8 mouse cellular contexts compared by ENCODE assay signal in genomic region chr11:69094697-69095429, GRCm38 (mm10). TPM values are rescaled to one million over a fixed set of nuclear protein-coding genes. Genes with fewer than 3 reads are reported as not detected.
DNase-seq lines count a peak whose midpoint lies in the region; ATAC-seq and TF ChIP-seq lines count a peak whose summit lies in the region.

Gene Per1 (plus strand): TSS chr11:69095217.

- peak within 1 kb of the TSS; percentile 64 for H3K27ac ChIP-seq in forebrain, embryonic 16.5 days (ENCODE audit: low read length)
- peak within 1 kb of the TSS; percentile 98 for H3K27ac ChIP-seq in lung, embryonic 15.5 days

- H3K4me1 ChIP-seq in G1E (ENCODE audit: insufficient read depth, low read depth, low read length) = peaks cover 82% of the 10 kb centered on the region
- peaks cover 69% of the 10 kb centered on the region for H3K4me1 ChIP-seq in forebrain, embryonic 16.5 days (replicated peaks; ENCODE audit: control insufficient read depth, insufficient read depth, low read length)
- H3K4me1 ChIP-seq in lung, embryonic 15.5 days = peaks cover 46% of the 10 kb centered on the region

- peak within 1 kb of the TSS; percentile 75 for H3K4me2 ChIP-seq in forebrain, embryonic 16.5 days (ENCODE audit: low read length)
- H3K4me2 ChIP-seq in lung, embryonic 15.5 days = peak within 1 kb of the TSS; percentile 92

- peaks cover 35% of the 10 kb centered on the region for H3K36me3 ChIP-seq in G1E (replicated peaks)
- 0 out of 2 replicates have a peak, but pooled peaks cover 2% of the 10 kb centered on the region for H3K36me3 ChIP-seq in forebrain, embryonic 16.5 days (ENCODE audit: control insufficient read depth, insufficient read depth)
- H3K36me3 ChIP-seq in lung, embryonic 15.5 days = peaks cover 22% of the 10 kb centered on the region; the same call in 1 of the 2 replicates

- WGBS in forebrain, embryonic 16.5 days = under 1% methylated on average over 37 of the region's 37 CpGs
- under 1% methylated on average over 37 of the region's 37 CpGs for WGBS in lung, embryonic 15.5 days

- H3K27me3 ChIP-seq in G1E (ENCODE audit: insufficient read depth, low read length) = no peaks in the 10 kb centered on the region
- no peaks in the 10 kb centered on the region for H3K27me3 ChIP-seq in forebrain, embryonic 16.5 days (replicated peaks; ENCODE audit: control insufficient read depth, insufficient read depth, low read length)
- H3K27me3 ChIP-seq in lung, embryonic 15.5 days = no peaks in the 10 kb centered on the region

- TF ChIP-seq CTCF in G1E (IDR thresholded peaks at IDR 0.05; ENCODE audit: low read depth, low read length) = no peak

- H3K9me3 ChIP-seq in G1E (replicated peaks) = no peaks in the 10 kb centered on the region
- no peaks in the 10 kb centered on the region for H3K9me3 ChIP-seq in forebrain, embryonic 16.5 days (ENCODE audit: control insufficient read depth, low read length)
- H3K9me3 ChIP-seq in lung, embryonic 15.5 days = no peaks in the 10 kb centered on the region

- intact Hi-C loops in heart, postnatal 36 days (cut with DNase I) = loop anchor here (5.0 kb wide), 2 partner anchors 302 to 322 kb away; partner anchors contain the start of genes Cyb5d1, Naa38 and Tmem88

- H3K9ac ChIP-seq in forebrain, embryonic 16.5 days (replicated peaks; ENCODE audit: low read depth, low read length) = peak within 1 kb of the TSS; percentile 47
- H3K9ac ChIP-seq in lung, embryonic 15.5 days = peak within 1 kb of the TSS; percentile 84

- H3K4me3 ChIP-seq in G1E (ENCODE audit: low read depth, low read length) = peak within 1 kb of the TSS; percentile 72
- peak within 1 kb of the TSS; percentile 46 for H3K4me3 ChIP-seq in forebrain, embryonic 16.5 days (replicated peaks; ENCODE audit: low read length)
- peak within 1 kb of the TSS; percentile 69 for H3K4me3 ChIP-seq in lung, embryonic 15.5 days

- DNase-seq in G1E (ENCODE audit: low spot score) = peak; percentile 91
- peak; percentile 98 to 100 for DNase-seq in cerebellum, adult 18-20 months
- DNase-seq in heart, postnatal 36 days = peak; percentile 96 to 98
- peak; percentile 100 for DNase-seq in layer of hippocampus, adult 8-10 months (ENCODE audit: low spot score in 2 of 2)
- peak; percentile 100 for DNase-seq in ovary, adult 18-20 months (ENCODE audit: low spot score)
- DNase-seq in thymus, postnatal 0 days (ENCODE audit: low spot score) = peak; percentile 100

- peak; percentile 77 for ATAC-seq in G1E (ENCODE audit: extremely low read depth, insufficient number of reproducible peaks, low FRiP score, poor library complexity, severe bottlenecking)
- ATAC-seq in forebrain, embryonic 16.5 days = peak; percentile 94
- ATAC-seq in lung, embryonic 15.5 days (ENCODE audit: borderline replicate concordance, extremely low read depth, low FRiP score, low TSS enrichment) = peak; percentile 90

RNA-seq across cellular contexts. Expression of gene Per1, which starts in this region (rescaled TPM):
- total RNA-seq in G1E (2014; fragmentation: Nextera tagmentation) (55.2 and 55.5 TPM in 2 replicates), G1E (2017) (8.9 TPM in 2 replicates)
- 40.6 TPM in 2 replicates for polyA plus RNA-seq in G1E (2012)
- polyA plus RNA-seq in forebrain, embryonic 16.5 days (2015; fragmentation: Nextera tagmentation; extraction: Ambion mirVana) = 11.8 and 12.1 TPM in 2 replicates
- 10 to 100 TPM; 34.2 to 82.1 TPM for total RNA-seq in heart, postnatal 36 days (2021)
- 100 to 1,000 TPM in 2 of 4 experiments, 10 to 100 TPM in 2; 91.2 to 107 (median 97.7) TPM for total RNA-seq in layer of hippocampus, adult 8-10 months (2022)
- polyA plus RNA-seq in lung, embryonic 15.5 days (2015; fragmentation: Nextera tagmentation; extraction: Ambion mirVana) = 21.7 and 24.0 TPM in 2 replicates
- 3.5 and 4.7 TPM in 2 replicates for polyA plus RNA-seq in thymus, postnatal 0 days (2015; fragmentation: Nextera tagmentation; extraction: Ambion mirVana)

Comparison
In these comparisons a context has a peak if more than half of its experiments do, and no peak if none do; other contexts are left out.
1. Peak in every context shown above with its lines: DNase-seq, ATAC-seq, H3K4me3 ChIP-seq and H3K27ac ChIP-seq.